Mouse (Mus musculus) cerebellum, adult 2 months (tissue): Measurements from ENCODE around the gene Ldah.

Experiments used
- CTCF ChIP-seq: fragments of 200-500 bp; IDR thresholded peaks from 2 replicates; pipeline ENCODE4 v1.5.1; 2011; ENCODE audit warnings: low read depth, mild to moderate bottlenecking, control low read depth, low read length, moderate library complexity, borderline replicate concordance; ENCODE audit not compliant: insufficient read depth
- POLR2A ChIP-seq: fragments of 200-500 bp; IDR thresholded peaks from 2 replicates; pipeline ENCODE4 v1.6.1; 2011; ENCODE audit warnings: low read length, control low read depth, borderline replicate concordance; ENCODE audit not compliant: insufficient read depth

- TF ChIP-seq CTCF (no peak), POLR2A (no peak)
Observed at GRCm38 (mm10) chr12:8188161-8188560, 19.7 kb upstream of the Ldah start.
